Mouse (Mus musculus): ENCODE data around the gene Cdh7. TPM values are rescaled to one million over a fixed set of nuclear protein-coding genes. Genes with fewer than 3 reads are reported as not detected.
"Not testable (repeated sequence)": the region's sequence is repeated elsewhere in the genome, so short reads cannot be mapped to it uniquely, and the experiment has no call there.

The Cdh7 gene
- total and polyA plus RNA-seq, 3 experiments: 0.49 TPM; not detected in 2

DNA sequence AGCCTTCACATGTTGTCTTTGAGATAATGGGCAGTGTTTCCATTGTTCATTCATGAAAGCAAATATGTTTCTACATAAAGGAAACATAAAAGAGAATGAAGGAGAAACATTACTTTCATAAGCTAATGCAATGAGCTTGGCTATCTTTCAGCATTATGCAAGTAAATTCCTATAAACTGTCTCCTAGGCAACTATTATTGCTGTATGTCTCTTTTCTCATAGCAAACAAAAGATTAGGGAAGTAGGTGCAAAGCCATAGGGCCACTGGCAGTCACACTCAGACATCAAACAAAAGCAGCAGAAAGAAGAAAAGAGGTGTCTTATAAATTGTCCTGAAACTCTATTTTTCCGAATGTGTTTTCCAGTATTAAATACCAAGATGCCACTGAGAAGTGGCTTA is 136.6 kb downstream of the Cdh7 start:
- DNase-seq (ENCODE audit: low spot score) (no peak), ATAC-seq (ENCODE audit: extremely low read depth, insufficient number of reproducible peaks, low FRiP score, poor library complexity, severe bottlenecking) (no peak)
- Histone ChIP-seq H3K4me1 (ENCODE audit: insufficient read depth, low read depth, low read length) (no peaks in the 10 kb centered on the region), H3K9me3 (replicated peaks) (0 out of 2 replicates have a peak, but pooled peaks cover 4% of the 10 kb centered on the region), H3K36me3 (replicated peaks) (no peaks in the 10 kb centered on the region), H3K4me3 (ENCODE audit: low read depth, low read length) (no peak overlapping the region), H3K27me3 (ENCODE audit: insufficient read depth, low read length) (no peaks in the 10 kb centered on the region)
- no peak for TF ChIP-seq TAL1 (conservative IDR thresholded peaks at IDR 0.05; ENCODE audit: low read depth, low read length)
- TF ChIP-seq GATA2 (IDR thresholded peaks at IDR 0.05; ENCODE audit: borderline replicate concordance, low read depth, low read length): no peak
- no peak for TF ChIP-seq GATA1 (IDR thresholded peaks at IDR 0.05; ENCODE audit: borderline replicate concordance, low read length)
- no peak for TF ChIP-seq POLR2AphosphoS5 (IDR thresholded peaks at IDR 0.05; ENCODE audit: insufficient replicate concordance, low read depth, low read length)
- no peak for TF ChIP-seq CTCF (IDR thresholded peaks at IDR 0.05; ENCODE audit: low read depth, low read length)

DNA sequence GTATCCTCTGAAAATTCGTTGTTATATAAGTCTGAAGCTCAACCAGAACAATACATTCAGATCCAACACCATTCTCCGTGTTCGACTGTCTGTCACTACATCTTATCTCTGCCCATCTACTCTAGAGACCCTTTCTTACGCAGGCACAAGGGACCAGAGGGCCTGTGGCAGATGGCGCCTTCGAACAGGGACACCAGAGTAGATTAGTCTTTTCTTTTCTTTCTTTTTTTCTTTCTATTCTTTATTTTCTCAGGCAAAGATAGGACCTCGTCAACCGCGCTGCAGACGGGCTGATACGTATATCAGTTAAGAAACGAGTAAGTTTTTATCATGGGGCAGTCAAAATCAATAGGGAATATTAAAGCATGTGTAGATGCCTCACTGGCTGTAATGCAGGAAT is 189.2 kb downstream of the Cdh7 start:
- DNase-seq (ENCODE audit: low spot score); H3K4me3 ChIP-seq (ENCODE audit: low read depth, low read length); H3K9me3 ChIP-seq (replicated peaks); ATAC-seq (ENCODE audit: extremely low read depth, insufficient number of reproducible peaks, low FRiP score, poor library complexity, severe bottlenecking); H3K4me1 ChIP-seq (ENCODE audit: insufficient read depth, low read depth, low read length); H3K27me3 ChIP-seq (ENCODE audit: insufficient read depth, low read length); H3K36me3 ChIP-seq (replicated peaks): not testable (repeated sequence)
